Mouse (Mus musculus) urinary bladder, postnatal 14 days (tissue): ENCODE results near the gene Nsg2.
"Not testable (repeated sequence)": the region's sequence is repeated elsewhere in the genome, so short reads cannot be mapped to it uniquely, and the experiment has no call there.

Experiments used
- DNase-seq: peaks from one replicate; pipeline ENCODE4 v3.0.0; 2021; ENCODE audit warnings: low spot score

The Nsg2 gene

DNA sequence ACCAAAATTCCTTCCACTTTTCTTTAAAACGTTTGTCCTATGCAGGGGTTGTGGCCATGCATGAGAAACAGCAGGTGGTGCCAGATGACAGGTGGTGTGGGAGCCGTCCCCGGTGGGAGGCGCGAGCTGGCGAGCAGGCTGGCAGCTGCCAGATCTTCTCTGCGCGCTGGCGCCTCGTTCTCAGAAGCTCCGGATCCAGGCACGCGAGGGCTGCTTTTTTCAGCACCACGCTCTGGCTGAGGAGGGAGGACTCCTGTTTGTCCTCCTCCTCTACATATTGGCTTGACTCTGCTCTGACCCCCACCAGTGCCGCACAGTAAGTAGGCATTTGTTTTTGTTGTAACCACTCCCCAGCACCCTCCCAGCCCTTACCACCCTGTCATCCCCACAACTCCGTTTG lies at the start of gene Nsg2:
Gene Nsg2 (plus strand): TSS at position 183 of the 400 bp plus-strand sequence.
- DNase-seq: peak; percentile 73

DNA sequence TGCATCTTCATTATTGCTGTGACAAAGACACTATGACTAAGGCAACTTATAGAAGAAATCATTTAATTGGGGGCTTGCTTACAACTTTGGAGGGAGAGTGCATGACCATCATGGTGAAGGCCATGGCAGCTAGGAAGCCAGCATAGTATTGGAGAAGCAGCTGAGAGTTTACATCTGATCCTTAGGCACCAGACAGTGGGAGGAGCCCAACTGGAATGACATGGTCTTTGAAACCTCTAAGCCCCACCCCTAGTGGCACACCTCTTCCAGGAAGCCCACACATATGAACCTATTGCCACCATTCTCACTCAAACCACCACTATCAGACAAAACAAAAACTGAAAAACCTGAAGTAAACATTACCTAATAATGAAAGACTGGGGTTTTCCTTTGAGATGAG lies 40.2 kb upstream of the Nsg2 start:
- DNase-seq: no peak

DNA sequence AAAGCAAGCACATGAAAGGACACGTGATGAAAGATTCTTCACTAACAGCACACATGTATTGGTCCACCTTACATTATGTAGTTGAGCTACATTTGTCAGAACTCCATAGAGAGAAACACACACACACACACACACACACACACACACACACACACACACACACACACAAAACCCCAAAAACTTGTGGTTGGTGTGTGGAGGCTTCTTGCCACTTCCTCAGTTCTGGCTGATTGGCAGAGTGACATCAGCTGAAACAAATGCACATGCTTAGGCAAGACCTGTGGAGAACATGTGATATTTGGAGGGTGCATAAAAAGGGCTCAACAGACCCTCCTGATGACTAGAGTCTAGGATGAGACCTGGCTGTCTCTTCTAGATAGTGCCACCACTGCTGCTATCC lies 36.3 kb upstream of the Nsg2 start:
- no peak for DNase-seq

DNA sequence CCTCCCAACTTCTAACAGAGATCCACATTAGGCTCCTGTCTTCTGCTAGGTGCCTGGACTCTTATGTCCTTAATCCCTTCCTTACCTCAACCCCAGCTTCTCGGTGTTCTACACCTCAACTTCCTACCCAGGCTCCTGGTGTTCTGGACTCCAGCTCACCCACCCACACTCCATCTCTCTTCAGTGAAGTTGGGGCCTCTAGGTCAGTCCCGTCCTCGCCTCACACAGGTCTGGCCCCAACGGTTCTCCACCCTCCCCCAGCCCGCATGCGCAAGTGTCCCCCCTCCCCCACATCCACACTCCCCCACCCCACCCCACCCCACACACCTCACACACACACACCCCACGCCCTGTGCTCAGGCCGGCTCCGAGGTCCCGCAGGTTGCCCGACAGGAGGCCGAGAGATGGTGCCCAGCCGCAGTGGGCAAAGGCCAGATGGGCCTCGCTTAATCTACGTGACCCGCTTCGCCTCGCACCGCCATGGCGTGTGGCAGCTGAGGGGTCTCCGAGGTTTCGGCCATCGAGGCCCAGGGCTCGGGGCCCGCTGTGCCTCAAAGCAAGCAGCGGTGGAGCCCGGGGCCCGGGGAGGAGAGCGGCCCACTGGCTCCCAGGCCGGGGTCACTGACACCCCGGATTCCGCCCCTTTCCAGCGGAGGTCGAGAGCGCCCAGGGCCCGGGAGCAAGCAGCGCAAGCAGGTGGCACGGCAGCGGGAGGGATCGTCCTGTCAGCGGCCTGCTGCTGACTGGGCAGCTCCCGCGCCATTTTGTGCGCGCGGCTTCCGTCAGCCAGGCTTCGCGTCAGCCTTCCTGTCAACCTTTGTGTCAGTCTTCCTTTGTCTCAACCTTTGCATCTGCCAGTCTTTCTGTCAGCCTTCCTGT lies 34.8 kb upstream of the Nsg2 start, which contains the start of gene 4930524B15Rik:
Gene 4930524B15Rik (plus strand): TSS at position 337 of the 879 bp plus-strand sequence.
- no peak for DNase-seq

DNA sequence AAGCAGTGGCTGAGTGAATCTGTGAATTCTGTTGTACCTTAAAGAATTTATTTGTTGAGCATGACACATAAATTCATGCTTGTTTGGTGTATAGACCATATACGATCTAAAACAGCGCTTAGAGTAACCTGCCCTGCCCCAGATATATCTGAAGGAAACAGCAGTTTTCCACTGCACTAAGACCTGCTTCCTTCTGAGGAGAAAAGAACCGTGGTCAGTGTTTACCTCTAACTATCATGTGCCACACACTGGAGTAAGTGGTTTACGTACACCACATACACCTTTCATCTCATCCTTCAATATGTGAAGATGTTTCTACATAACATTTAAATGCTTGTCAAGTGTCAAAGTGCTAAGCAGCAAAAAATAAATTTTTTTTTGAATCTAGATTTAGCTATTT lies 26.1 kb upstream of the Nsg2 start:
- no peak for DNase-seq

DNA sequence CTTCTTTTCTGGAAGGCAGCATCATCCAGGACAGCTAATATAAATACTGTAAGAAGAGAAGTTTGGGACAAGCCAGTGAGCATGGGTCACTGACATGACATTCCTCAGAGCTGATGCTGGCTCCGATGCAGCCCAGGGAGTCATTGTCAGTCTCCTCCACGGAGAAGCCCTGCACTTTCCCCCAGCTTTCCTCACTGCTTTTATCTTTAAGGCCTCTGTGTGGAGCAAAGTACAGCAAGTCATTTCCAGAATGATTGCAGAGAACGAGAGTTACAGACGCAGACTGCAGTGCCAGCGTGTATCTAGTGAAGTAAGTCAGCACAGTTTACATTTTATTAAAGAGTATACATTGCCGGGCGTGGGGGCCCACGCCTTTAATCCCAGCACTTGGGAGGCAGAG lies 25.4 kb upstream of the Nsg2 start:
- no peak for DNase-seq

DNA sequence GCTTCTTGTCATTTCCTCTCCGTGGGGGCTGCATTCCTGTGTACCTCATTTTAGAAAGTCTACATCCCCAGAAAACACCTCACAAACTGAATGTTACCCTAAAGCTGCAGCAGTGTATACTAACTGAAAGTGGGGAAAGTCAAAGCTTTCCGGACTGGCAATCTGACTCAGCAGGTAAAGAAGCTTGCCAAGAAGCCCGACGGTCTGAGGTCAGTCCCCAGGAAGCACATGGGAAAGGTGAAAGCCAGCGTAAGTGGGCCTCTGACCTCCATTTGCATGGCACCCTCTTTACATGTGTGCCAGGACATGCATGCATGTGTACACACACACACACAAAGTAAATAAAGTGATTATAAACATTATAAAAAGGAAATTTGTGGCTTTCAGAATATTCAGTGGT lies 24.6 kb upstream of the Nsg2 start:
- DNase-seq: no peak

DNA sequence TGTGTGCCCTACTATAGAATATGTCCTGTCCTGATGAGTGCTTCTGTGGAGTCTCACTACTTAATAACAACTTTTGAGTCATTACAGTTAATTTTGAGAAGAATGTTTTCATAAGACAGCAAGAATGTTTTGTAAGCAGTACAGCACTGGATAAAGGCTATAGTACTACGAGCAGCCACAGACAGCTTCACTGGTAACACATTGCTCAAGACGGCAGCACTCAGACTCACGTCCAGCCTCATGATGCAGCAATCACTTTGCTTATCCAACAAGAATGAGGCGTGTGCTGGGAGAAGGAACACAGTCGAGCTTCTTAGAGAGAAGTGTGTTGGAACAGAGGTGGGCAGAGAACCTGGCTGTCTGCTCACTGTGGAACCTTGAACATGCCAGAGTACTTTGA lies 24.1 kb upstream of the Nsg2 start:
- DNase-seq: no peak

DNA sequence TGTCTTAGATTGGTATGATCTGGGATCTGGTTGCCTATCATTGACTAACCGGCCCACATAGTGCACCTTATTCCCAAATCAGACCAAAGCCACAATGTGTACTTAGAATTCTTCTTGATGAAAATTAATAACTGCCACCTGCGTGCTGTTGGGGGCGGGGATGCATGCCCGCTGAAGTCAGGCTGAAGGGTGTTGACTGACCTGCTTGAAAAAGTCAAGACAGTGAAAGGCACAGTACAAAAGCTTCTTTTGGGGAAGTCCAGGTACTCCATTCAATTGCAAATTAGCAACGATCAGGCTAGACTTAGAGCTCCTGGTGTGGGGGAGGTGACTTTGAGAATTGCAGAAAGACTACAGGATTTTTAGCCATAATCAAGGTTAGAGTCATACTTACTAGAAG lies 20.2 kb upstream of the Nsg2 start:
- DNase-seq: not testable (repeated sequence)

DNA sequence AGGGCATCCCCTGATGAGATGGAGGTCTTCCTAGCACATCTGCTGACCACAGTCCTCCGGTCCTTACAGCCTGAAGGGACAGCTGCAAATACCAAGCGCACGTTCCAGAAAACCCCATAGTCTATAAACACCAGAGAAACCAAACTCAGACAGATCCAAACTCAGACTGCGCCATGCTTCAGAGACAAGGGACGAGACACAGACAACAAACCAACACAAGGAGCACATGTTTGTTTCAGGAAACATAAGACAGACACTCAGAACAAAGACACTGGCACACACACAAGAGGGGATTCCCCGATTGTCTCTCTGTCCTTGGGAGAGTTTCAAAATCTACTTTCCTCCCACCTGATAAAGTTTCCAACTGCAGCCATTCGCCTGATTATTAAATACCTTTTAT lies 18.4 kb upstream of the Nsg2 start:
- DNase-seq: no peak

DNA sequence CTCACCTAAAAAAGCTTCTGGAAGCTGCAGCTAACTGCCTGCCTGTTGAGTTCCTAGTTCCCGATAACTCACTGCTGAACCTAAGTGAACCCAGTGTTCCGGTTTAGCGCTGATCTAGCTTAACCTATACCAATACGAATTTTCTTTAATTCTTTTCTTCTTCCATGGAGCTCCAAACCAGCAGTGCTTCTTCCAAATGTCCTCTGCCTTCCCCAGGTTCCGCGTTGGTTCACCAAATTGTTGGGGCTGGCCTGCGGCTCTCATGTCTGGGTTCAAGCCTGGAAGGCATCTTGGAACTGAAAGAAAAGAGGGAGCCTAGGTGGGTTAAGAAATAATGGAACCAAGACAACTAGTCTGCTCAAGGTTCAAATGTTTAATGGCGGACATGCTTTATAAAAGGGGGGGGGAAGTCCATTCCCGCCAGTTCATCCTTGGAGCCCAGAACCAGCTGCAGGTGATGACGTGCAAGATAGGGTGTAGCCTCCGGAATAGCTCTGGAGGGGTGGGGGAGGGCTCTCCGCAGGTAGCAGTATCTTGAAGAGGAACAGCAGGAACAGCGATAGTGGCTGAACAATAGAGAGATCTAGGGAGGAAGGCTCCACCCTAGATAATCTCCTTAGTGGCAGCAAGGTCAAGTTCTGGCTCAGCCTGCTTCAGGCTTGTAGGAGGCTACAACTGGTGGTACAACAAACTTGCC lies 17.9 kb upstream of the Nsg2 start:
- not testable (repeated sequence) for DNase-seq

DNA sequence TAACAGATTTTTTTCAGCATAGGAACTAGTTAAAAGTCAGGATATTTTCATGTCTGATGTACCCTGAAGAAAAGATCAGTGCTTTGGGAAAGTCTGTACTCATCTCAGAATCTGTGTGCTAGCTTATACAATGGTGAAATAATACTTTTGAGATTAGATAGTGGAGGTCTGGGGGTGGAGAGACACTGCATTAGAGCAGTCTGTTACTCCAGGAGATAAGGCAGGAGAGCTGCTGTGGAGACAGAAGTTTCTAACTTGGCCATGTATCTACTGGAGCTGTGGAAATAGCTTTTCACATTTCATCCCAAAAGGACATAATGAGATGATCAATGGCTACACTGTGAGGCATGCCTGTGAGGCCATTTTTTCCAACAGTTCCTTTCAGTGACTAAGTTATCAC lies 17.0 kb upstream of the Nsg2 start:
- DNase-seq: no peak

DNA sequence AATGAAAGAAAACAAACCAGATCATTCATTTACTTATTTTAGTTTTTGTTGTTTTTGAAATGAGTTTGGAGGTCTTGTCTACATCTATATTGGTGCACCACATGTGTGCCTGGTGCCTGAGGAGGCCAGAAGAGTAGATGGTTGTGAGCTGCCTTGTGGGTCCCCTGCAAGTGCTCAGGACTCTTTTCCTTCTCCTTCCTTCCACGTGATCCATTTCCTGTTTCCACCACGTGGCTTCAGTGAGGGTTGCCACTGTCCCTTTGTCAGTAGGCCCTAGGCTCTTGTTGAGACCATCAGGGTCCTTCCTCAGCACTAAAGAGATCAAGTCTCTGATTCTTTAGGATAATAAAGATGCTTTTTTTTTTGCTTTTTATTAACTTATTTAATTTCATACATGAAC lies 15.5 kb upstream of the Nsg2 start:
- no peak for DNase-seq

DNA sequence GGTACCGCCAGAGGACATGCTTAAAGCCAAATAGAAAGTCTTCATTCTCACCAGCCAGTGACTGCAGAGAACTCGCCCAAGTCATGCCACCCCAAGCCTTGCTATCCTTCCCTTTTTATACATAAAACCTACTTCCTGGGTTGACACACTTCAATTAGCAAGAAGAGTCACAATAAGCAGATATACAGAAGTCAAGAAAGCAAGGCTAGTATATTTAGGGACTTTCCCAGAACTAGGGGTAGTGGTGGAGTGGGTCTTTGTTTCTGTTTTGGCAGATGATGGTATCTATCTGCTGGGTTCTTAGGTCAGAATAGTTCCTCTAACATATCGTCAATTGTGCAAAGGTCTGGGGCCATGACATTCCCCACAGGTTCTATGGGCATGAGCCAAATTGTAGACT lies 7.7 kb upstream of the Nsg2 start:
- DNase-seq: no peak

DNA sequence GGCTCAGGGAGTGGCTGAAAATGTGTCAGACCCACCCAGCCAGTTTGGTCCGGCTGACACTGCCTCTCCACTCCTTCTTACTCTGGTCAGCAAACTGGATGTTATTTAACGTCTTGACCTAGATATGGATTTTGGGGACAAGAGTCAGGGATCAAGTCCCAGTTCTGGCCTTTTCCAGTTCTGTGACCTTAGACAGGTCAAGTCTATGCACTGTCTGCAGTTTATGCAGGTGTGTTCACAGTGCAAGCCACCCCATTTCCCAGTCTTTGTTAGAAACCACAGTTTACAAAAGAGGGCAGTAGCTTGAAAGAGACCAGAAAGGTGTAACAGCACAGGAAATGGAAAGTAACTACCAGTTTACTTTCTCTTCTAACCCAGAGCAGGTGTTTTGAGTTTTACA lies 547 bp upstream of the Nsg2 start:
- DNase-seq: no peak

DNA sequence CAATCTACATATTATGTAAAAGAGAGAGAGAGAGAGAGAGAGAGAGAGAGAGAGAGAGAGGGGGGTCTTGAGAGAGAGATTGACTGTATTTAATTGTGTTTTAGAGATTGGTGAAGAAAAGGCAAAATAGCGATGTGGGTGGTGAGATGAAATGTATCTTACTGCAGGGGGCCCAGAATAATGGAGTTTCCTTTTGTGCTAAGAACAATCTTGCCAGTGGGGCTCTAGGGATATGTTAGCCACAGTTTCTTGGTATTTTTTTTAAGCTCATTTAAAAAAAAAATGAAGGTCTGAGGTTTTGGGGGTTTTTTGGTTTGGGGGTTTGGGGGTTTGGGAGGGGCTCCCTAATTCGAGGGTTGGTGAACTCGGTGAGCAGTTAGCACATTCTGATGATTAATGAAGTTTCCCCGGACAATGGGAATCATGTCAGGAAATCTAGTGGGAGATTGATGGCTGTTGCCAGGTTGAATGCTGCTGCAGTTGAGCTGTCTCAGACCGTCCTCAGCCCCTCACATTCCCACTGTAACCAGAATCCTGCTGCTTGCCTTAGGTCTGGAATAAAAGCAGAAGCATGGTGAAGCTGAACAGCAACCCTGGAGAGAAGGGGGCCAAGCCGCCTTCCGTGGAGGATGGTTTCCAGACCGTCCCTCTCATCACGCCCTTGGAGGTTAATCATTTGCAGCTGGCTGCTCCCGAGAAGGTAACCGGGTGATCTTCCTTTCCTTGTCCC lies 1.1 kb downstream of the Nsg2 start:
- no peak for DNase-seq

DNA sequence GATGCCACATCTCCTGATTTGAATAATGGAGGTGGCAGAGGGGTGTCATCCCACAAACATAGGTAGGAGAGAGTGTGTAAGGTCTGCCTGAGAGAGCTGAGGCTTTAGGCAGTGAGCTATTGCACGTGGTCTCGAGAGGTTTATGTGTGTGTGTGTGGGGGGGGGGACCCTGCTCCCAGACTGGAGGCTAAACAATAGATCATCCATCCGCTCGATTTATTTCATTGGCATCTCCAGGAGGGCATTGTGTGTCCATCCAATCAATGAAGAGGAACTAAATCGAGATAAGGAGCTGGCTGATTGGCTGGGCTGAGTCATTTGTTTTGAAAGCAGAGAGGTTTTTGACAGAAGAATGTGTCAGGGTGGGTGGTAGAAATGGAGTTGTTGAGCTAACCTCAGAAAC lies 2.4 kb downstream of the Nsg2 start:
- no peak for DNase-seq

DNA sequence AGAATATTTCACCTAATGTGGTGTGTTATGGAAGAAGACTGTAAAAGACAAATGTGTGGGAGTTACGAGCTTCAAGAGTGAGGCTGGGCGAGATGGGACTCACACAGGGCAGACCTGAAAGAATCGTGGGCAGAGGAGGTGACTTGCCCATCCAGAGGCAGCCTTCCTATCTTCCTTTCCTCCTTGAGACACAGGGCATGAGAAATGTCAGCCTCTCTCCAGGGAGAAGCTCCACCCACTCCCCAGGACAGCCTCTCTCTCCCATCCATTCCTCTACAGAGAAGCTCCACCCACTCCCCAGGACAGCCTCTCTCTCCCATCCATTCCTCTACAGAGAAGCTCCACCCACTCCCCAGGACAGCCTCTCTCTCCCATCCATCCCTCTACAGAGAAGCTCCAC lies 7.8 kb downstream of the Nsg2 start:
- not testable (repeated sequence) for DNase-seq

DNA sequence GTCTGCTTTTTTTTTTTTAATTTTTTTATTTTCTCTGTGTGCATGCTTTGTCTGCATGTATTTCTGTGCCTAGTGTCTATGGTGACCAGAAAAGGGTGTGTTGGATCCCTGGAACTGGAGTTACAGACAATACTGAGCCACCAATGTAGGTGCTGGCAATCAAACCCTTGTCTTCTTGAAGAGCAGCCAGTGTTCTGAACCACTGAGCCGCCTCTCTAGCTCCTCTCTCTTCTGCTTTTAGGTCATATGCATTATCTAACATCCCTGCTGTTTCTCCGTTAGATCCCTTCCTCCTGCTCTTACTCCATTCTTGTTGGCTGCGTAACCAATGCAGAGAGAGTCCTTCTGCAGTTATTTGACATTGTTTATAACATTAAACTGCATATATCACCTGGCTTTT lies 8.6 kb downstream of the Nsg2 start:
- no peak for DNase-seq

DNA sequence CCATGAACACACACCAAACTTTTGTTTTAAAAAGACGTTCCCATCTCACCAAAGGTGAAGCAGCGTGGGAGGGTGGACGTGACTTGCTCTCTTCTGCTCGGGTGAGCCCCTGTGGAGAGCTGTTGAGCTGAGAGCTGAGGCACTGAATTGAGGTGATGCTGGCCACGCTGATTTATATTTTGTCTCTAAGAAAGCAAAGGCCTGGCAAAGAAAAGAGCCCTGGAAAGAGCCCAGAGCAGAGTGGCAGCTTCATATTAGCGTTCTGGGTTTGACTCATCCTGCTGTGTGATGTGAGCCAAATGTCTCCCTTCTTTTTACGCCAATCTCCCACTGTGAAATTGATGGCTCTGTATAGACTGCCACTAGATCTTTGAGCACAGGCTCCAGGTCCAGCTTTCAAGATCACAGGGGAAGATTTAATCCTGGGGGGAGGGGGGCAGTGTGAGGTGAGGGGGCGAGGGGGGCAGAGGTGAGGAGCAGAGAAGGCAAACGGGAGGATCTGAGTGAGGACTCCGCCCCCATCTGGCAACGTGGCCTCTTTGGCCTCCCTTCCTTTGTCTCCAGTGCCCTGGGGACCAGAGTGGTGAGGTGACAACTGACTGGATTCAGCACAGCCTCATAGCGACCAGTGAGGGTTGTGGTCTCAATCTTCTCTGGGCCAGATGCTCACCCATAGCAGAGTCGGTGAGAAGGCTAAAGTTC lies 9.8 kb downstream of the Nsg2 start:
- no peak for DNase-seq

DNA sequence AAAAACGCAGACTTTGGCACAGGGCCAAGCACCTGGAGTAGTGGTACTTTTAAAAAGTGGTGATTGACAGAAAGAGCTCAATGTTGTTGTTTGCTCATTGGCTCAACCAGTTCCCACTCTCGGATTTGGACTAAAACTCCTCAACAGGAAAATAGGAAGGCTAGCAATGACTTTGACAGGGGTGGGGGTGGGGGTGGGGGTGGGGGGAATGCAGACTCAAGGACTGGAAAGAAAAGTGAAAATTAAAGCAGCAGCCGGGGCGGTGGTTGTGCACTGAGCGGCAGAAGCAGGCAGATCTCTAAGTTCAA lies 10.4 kb downstream of the Nsg2 start:
- no peak for DNase-seq

DNA sequence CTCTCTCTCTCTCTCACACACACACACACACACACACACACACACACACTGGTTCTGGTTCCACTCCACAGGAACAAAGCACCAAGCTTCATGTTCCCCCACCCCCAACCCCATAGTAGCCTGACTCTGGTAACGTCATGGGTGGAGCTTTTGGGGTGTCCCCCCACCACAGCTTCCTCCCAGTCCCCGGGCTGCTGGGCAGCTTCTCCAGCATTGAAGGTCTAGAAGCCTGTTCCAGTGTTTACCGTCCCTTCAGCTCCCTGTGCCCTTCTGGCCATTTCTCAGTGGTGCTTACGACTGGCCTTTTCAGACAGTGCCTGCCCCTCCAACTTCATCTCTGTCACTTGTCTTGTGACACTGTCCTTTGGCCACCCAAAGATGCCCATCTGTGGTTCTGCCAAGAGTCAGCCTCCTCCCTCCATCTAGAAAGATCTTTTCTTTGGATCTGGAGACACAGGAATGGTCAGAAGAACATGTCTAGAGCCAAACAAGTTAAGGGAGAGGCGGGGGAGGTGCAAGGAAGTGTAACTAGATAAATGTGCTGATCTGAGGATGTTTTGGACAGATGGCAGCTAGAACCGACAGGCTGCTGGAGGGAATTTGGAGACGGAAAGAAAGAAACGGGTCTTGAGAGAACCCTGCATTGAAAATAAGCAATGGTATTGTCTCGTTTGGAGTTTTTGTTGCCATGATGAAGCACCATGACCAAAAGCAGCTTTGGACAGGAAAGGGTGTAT lies 11.8 kb downstream of the Nsg2 start:
- no peak for DNase-seq
